Mouse (Mus musculus): ENCODE results near the gene Igf2bp2.

Gene Igf2bp2

GRCm38 (mm10) chr16:22149076-22149475 is 14.0 kb downstream of the Igf2bp2 start:
- DNase-seq (ENCODE audit: low spot score in 2 of 2), result no peak

GRCm38 (mm10) chr16:22147131-22147530 is 16.0 kb downstream of the Igf2bp2 start:
- no peak for DNase-seq (ENCODE audit: low spot score in 2 of 2)

- DNase-seq (ENCODE audit: low spot score in 2 of 2), result no peak
Measured at GRCm38 (mm10) chr16:22146071-22146470, 17.0 kb downstream of the Igf2bp2 start.

- DNase-seq (ENCODE audit: low spot score in 2 of 2), result no peak
Measured at GRCm38 (mm10) chr16:22144490-22144889, 18.6 kb downstream of the Igf2bp2 start.

GRCm38 (mm10) chr16:22140861-22141260 is 22.2 kb downstream of the Igf2bp2 start:
- DNase-seq (ENCODE audit: low spot score in 2 of 2), result no peak

GRCm38 (mm10) chr16:22139821-22140220 is 23.3 kb downstream of the Igf2bp2 start:
- DNase-seq (ENCODE audit: low spot score in 2 of 2), result no peak

- DNase-seq (ENCODE audit: low spot score in 2 of 2), result no peak
Measured at GRCm38 (mm10) chr16:22136198-22136597, 26.9 kb downstream of the Igf2bp2 start.

GRCm38 (mm10) chr16:22131321-22131720 is 31.8 kb downstream of the Igf2bp2 start:
- peak in 1 of 2 experiments; percentile 21 for DNase-seq (ENCODE audit: low spot score in 2 of 2)

GRCm38 (mm10) chr16:22129511-22129910 is 33.6 kb downstream of the Igf2bp2 start:
- no peak for DNase-seq (ENCODE audit: low spot score in 2 of 2)

GRCm38 (mm10) chr16:22128595-22128994 is 34.5 kb downstream of the Igf2bp2 start:
- no peak for DNase-seq (ENCODE audit: low spot score in 2 of 2)

GRCm38 (mm10) chr16:22127806-22128205 is 35.3 kb downstream of the Igf2bp2 start:
- DNase-seq (ENCODE audit: low spot score in 2 of 2), result no peak

GRCm38 (mm10) chr16:22126936-22127335 is 36.2 kb downstream of the Igf2bp2 start:
- no peak for DNase-seq (ENCODE audit: low spot score in 2 of 2)

GRCm38 (mm10) chr16:22124325-22124918 is 38.7 kb downstream of the Igf2bp2 start:
- no peak for DNase-seq (ENCODE audit: low spot score in 2 of 2)

GRCm38 (mm10) chr16:22123658-22124057 is 39.4 kb downstream of the Igf2bp2 start:
- DNase-seq (ENCODE audit: low spot score in 2 of 2), result peak; percentile 49 to 69

- no peak for DNase-seq (ENCODE audit: low spot score in 2 of 2)
Measured at GRCm38 (mm10) chr16:22121109-22121508, 42.0 kb downstream of the Igf2bp2 start.

- no peak for DNase-seq (ENCODE audit: low spot score in 2 of 2)
Measured at GRCm38 (mm10) chr16:22119524-22119923, 43.6 kb downstream of the Igf2bp2 start.

GRCm38 (mm10) chr16:22118716-22119501 is 44.2 kb downstream of the Igf2bp2 start:
- DNase-seq (ENCODE audit: low spot score in 2 of 2), result no peak

- no peak for DNase-seq (ENCODE audit: low spot score in 2 of 2)
Measured at GRCm38 (mm10) chr16:22118151-22118550, 44.9 kb downstream of the Igf2bp2 start.

GRCm38 (mm10) chr16:22116748-22117147 is 46.4 kb downstream of the Igf2bp2 start:
- no peak for DNase-seq (ENCODE audit: low spot score in 2 of 2)

GRCm38 (mm10) chr16:22116058-22116457 is 47.0 kb downstream of the Igf2bp2 start:
- DNase-seq (ENCODE audit: low spot score in 2 of 2), result no peak

GRCm38 (mm10) chr16:22110036-22110435 is 53.1 kb downstream of the Igf2bp2 start:
- DNase-seq (ENCODE audit: low spot score in 2 of 2), result no peak

GRCm38 (mm10) chr16:22109159-22109558 is 53.9 kb downstream of the Igf2bp2 start:
- DNase-seq (ENCODE audit: low spot score in 2 of 2), result no peak

GRCm38 (mm10) chr16:22107897-22108516 is 55.1 kb downstream of the Igf2bp2 start:
- DNase-seq (ENCODE audit: low spot score in 2 of 2), result peak; percentile 50 to 76

All from urinary bladder, postnatal 36 days (tissue).